Mouse (Mus musculus) ES-Bruce4 (cell line): ENCODE data around the gene Tenm4.

ENCODE experiments used
- CTCF ChIP-seq: IDR thresholded peaks from one replicate; pipeline ENCODE4 v1.8.1; 2011; ENCODE audit warnings: low read depth, low read length
- POLR2A ChIP-seq: IDR thresholded peaks from one replicate; pipeline ENCODE4 v1.8.1; 2011; ENCODE audit warnings: low read length; ENCODE audit not compliant: insufficient read depth

GRCm38 (mm10) chr7:96551809-96552208 is 380.8 kb downstream of the Tenm4 start:
- TF ChIP-seq CTCF (no peak), POLR2A (no peak)
